Mouse (Mus musculus): ENCODE measurements at regions not wholly inside any gene's neighbourhood (a gene's known extent, or its start where the extent isn't known, plus 50 kb on each side); places are given as distances from the start of the nearest gene placed in this dataset.
"Not testable (repeated sequence)": the region's sequence is repeated elsewhere in the genome, so short reads cannot be mapped to it uniquely, and the experiment has no call there.

DNA sequence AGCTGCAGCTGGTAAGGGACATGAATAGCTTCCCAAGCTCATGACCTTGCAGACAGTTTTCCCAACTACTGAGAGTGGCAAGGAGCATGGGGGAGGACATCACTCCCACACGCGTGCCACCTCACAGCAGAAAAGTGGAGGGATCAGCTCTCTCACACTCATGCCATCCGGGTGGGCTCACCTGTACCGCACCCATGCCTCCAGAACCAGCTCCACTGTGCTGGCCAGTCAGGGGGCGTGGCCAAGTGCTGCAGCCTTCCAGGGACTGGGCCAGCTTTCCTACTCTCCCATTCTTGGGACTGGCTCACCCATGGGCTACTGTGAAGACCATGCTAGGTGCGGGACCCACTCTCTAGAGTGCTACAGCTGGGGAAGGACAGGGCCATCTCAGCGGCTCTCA lies 88.4 kb upstream of the Klf13 start:
- no peak for DNase-seq

DNA sequence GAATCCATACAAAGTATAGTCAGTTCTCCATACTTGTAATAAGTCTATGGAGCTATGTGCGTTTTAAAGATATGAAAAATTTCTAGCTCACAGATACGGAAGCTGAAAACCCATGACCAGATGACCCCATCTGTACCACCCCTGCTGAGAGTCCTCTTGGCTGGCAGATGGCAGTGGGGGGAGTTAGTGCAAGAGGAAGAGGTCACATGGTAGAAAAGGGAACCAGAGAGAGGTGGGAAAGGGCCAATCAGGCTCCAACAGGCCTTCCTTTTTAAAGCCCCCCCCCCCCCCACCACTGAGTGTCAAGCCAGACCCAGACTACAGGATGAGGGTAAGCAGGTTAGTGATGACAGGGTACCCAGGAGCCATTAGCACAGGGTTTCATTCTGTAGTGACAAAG lies 86.4 kb upstream of the Klf13 start:
- DNase-seq, result no peak

DNA sequence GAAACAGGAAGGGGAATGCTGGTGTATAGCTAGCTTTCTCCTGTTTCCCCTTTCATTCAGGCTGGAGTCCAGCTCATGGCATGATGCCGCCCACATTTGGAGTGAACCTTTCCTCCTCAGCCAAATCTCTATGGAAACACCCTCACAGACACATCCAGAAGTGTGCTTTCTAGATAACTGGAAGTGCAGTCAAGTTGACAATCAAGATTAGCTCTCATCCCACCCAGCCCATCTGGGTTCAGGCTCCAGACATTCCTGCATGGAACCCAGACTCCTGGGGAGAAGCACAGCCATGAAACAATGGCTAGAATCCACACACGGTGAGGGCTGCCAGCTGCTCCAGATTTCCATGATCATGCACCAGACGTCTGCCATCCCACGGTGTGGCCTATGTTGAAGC lies 85.5 kb upstream of the Klf13 start:
- peak; percentile 90 for DNase-seq

DNA sequence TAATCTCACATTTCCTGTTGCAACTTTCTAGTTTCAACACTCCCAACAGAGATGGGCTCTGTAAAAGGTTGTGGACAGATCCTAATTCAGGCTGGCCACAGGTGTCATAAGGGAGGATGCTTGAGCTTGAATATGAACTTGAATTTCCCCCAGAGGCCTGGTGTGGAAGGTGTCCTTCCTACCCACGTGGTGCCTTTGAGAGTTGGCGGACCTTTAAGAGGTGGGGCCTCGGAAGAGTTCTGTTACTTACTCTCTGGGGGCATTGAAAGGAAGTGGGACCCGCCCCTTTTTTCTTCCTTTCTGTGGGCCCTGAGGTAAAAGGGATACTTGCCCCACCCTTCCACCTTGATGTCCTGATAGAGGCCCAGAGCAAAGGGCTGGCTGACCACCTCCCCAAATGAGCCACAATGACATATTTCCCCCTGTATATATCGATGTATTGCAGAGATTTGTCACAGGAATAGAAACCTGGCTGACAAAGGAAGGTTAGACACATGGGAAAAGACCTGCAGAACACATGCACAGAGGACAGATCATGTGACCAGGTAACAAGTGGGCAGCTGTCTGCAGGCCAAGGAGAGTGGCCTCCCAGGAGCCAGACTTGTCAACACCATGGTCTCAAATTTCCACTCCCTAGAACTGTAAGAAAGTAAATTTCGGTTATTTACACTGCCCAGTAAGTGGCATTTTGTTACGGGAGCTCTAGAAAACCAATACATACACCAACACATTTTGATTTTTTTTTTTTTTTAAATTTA lies 84.2 kb upstream of the Klf13 start:
- DNase-seq, result no peak

DNA sequence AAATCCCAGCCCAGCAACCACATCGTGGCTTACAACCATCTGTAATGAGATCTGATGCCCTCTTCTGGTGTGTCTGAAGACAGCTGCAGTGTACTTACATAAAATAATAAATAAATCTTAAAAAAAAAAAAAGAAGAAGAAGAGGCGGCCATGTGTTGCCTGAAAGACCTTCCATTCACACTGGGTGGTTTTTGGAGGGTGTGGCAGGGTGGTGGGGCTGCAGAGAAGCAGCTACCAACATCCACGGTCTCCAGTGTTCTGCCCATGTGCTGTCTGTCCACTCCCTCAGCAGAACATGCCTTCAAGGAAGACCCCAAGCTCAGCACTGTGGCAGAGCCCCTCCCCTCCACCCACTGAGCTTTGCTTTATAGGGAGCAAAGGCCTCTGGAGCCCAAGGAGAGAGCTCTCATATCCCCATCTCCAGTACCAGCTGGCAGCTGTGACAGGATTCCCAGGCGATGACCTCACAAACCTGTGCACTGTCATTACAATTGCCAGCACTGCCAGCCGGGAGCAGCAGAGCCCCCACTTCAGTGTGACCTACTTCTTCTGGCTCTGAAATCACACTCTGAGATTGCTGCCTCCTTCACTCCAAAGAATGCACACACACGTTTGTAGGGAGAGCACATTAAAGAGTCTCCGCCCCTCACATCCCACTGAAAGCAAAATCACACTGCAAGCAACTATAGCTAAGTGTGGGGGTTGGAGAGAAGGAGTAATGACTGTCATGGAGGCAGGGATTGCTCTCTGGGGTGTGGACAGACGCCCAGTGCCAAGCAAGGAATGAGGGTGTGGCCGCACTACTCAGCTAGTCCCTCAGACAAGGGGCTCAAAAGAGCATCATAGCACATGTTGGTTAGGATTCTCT lies 82.8 kb upstream of the Klf13 start:
- no peak for DNase-seq

DNA sequence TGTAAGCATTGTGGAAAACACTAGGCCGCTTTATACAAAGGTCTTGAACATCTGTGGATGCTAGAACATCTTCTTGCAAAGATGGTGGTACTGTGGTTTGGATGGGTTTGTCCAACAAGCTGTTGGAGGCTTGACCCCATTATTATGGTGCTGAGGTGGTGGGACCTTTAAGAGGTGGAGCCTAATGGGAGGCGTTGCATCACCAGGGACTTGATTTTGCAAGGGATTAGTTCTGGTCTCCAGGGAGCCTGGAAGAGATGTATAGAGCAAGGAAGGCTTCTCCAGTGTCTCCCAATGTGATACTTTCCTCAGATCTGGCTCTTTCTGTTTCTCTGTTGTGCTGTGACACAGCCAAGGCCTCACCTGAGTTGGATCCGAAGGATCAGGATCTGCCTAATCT lies 79.4 kb upstream of the Klf13 start:
- no peak for DNase-seq

DNA sequence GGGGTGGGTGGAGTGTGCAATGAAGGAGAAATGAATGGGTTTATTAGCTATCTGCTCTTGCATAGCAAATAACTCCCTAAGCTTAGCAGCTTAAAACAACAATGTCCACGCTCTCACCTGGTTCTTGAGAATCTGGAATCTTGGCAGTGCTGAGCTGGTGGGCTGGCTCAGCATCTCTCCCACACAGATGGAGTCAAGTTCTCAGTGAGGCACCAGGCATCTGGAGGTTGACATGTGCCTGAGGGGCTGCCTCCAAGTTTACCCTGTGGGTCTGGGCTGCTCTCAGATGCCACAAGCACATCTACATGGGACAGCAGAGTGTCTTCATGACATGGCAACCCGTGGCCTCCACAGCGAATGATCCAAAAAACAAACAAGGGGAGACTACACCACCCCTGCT lies 78.2 kb upstream of the Klf13 start:
- DNase-seq, result no peak

DNA sequence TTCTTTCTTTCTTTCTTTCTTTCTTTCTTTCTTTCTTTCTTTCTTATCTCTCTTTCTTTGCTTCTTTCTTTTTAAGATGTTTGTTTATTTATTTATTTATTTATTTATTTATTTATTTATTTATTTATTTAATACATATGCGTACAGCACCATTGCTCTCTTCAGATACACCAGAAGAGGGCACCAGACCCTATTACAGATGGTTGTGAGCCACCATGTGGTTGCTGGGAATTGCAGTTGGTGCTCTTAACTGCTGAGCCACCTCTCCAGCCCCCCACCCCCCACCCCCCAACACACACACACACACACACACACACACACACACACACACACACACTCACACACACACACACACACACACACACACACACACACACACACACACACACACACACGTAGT lies 76.4 kb upstream of the Klf13 start:
- not testable (repeated sequence) for DNase-seq

DNA sequence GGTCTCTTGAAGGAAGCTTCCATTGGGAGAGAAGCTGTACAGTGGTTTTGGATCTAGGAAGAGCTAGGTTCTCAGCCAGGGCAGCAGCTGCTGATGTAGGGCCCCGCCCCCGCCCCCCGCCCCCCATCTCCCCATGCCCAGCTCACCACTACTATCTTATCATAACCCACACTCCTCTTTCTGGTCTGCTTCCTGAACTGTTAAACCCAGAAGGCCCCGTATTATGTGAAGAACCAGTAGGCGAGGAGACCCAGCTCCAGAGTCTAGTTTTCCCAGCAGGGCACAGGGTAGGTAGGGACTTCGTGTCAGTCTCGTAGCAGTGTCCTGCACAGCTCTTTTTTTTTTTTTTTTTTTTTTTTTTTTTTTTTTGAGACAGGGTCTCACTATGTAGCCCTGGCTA lies 75.5 kb upstream of the Klf13 start:
- DNase-seq, result no peak

DNA sequence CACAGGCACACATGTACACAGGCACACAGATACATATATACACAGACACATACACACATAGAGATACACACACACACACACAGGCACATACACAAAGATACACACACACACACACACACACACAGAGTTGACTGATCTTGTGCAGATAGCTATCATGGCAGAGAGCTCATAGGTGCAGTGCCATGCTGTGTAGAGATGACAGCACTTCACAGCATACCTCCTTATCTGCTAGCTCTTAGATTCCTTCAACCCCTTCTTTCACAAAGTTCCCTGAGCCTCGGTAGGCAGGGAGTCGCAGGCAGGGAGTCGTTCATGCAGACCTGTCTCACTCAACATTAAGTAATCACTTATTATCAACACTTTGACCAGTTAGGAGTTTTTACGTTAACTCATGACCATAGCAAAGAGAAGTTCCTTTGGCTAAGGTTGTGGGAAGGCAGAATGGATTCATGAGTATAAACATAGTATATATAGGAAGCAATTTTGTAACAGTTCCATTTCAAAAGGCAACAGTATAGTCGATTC lies 74.4 kb upstream of the Klf13 start:
- DNase-seq, result no peak

DNA sequence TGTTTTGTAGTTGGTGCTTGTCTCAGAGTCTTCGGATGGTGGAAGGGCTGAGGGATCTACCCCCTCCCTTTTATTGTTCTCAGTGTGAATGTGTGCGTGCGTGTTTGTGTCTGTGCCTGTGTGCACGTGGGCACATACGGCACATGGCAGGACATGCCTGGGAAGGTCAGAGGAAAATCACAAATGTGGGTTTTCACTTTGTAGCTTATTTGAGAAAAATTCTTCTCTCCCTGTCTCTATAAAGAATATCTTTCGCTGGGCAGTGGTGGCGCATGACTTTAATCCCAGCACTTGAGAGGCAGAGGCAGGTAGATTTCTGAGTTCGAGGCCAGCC lies 73.5 kb upstream of the Klf13 start:
- no peak for DNase-seq

DNA sequence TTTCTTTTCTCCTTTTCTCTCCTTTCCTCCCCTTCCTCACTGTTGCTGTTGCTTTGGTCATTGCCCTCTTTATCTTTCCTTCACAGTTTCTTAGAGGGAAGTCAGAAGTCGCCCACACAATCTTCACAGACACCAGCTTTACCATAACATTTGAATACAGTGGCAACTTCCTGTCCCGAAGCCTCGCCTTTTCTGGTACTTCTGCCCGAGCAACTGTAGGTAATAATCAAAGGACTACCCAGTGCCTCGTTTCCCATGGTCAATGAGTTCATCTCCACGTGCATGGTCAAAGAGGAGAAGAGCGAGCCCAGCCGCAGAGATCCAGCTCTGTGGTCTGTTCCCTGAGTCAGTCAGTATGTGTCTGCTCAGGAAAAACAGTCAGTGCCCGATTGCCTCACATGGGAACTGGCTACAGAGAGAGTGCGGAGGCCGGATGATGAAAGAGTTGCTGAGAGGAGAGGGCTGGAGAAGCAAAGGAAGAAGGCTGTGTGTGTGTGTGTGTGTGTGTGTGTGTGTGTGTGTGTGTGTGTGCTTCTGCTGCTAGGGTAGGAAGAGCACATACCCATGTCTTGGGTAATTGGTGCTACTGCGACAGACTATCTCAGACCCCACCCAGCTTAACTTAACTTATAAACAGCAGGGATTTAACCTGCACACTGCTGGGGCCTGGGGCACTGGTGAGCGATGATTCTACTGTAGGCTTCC lies 73.0 kb upstream of the Klf13 start:
- DNase-seq, result peak; percentile 93

DNA sequence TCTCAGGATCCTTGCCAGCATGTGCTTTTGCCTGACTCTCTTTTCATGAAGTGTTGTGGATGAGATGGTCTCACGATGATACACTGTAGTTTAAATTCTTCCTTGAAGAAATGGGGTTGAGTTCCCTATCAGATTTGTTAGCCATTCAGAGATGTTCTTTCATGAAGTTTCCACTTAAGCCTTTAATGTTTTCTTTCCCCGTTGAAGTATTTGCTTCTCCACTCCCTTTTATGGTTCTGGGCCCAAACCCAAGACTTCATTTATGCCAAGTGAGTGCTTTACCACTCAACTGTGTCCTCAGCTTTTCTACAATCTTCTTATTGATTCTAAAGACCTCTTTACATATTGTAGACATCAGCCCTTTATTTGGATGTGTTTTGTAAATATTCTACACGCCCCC lies 71.9 kb upstream of the Klf13 start:
- no peak for DNase-seq

DNA sequence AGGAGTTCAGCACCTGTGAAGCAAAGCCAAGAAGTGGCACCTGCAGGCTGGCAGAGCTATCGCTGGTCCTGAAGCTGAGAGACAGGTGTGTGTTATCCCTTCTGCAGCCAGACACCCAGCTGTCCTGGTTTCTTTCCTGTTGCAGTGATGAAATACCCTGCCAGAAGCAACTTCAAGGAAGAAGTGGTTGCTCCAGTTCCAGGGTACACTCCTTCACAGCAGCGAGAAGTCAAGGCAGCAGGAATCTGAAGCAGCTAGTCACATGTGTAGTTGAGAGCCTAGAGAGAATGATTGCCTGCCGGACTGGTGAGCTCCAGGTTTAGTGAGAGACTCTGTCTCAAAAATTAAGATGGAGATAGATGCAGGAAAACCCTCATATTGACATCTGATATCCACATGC lies 69.1 kb upstream of the Klf13 start:
- DNase-seq, result no peak

DNA sequence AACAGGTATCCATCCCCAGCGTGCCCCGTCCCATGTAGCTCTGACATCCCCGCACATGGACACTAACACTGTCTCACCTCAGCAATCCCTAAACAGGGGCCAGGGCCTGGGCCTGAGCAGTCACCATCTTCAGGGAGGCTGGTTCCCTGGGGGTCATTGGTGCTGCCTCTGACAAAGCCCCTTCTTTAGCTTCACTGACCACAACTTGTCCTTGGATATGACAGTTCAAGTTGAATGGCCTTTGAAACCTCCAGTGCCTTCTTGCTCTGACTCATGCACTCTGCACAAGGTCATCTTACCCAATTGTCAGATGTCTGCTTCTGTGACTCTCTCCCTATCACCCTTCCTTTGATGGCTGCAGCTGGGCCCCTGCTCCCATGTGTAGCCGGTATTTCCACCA lies 68.2 kb upstream of the Klf13 start:
- DNase-seq, result peak; percentile 86

DNA sequence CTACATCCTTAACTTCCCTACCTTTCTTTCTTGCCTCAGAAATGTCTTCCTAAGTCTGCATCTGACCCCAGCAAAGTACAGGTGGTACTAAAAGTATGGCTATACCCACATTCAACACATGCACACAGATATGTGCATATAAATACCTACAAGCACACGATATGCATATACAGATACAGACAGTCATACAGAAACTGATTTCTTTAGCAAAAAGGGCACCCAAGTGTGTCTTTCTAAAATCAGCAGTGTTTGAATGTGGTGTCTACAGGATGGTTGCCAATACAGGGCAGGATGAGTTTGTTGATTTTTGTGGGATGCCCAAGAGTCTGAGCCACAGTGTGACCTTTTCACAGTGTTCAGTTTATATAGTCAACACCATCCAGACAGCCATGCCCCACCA lies 67.0 kb upstream of the Klf13 start:
- no peak for DNase-seq

DNA sequence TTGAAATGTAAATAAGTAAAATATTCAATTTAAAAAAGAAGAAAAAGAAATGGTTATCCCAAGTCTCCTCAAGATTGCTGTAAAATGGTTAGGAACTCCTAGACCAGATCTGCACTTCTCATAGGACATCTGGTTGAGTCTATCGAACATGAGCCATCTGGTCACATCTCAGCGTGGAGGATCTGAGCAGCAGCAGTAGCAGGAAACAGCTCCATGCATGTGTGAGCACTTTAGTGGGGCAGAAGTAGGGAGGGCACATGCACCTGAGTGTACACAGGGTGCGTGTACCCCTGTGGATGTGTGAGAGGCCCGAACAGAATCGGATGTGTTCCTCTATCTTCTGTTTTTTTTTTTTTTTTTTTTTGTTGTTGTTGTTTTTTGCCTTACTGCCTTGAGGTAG lies 65.2 kb upstream of the Klf13 start:
- DNase-seq, result peak; percentile 80

DNA sequence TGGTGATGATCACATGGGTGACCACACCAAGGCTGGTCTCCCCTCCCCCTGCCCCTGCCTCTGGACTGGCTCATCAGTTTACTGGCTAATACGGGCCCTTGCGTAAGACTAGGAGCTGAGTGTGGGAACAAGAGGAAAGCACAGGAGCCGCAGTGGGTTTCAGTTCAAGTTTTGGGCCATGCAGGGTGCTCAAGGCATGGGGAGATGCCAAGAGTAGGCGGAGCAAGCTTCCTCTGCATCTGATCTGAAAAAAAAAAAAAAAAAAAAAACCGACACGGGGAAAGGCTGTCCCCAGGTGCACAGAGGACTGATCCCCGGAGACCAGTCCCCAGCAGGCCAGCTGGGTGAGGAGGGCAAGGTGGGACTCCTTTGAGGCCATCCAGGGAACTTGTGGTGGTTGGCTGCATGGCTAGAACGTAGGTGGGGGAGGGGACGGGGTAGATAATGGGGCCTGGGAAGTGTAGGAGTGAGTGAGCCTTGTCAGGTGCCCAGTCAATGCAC lies 62.9 kb upstream of the Klf13 start:
- DNase-seq, result peak; percentile 98

DNA sequence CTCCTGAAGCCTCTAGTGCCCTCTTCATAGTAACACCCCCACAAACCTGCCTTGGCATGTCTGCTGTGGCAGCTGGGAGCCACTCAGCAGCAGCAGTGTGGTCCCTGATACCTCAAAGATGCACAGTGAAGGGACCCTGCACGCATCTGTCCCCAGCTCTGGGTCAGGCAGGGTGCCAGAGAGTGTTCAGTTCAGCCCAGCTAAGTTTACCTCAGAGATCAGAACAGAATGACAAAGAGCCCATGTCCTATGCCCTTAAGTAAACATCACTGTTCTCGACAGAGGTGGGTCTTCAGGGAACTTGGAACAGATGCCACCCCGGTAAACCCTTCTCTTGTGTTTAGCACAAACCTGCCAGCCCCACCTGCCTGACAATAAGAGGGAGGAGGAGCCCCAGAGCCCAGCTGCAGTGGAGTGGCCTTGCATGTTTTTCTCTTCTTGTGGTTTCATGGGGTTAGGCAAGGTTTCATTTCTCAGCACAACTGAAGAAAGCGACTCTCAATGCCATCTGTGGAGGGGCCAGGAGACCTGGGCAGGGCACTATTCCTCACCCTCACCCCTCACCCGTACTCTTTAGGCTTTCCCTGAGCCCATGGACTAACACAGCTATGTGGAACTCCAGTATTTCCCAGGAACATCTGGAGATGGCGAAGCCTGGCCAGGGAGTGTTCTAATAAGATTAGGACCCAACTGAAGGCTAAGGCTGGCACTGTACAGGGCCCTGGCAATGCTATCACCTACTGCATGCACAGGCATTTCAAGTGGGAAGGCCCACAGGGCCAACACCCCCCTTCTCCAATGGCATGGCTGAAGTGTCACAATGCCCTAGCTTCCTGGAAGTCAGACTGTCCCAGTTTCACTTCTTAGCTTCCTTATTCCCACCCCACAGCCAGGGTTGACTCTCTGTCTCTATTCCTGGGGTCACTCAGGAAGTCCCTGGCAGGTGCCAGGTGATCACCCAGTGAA lies 60.6 kb upstream of the Klf13 start:
- DNase-seq, result peak; percentile 97

DNA sequence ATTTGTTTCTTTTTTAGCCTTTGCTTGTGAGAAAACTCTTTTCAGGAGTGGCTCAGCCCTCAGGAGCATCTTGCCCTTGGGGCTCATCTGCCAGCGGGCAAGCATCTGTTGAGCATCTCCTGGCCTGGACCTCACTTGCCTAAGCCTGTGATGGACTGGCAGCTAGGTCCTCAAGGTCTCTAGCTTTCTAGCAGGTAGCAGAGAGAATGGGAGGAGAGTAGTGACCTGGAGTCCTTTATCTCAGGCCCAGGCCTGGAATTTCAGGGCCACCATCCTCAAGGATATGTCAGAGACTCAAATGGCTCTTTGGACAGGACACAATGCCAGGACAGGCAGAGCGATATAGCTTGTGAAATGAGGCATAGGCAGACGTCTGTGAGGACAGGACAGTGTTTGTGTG lies 59.3 kb upstream of the Klf13 start:
- DNase-seq, result peak; percentile 39

DNA sequence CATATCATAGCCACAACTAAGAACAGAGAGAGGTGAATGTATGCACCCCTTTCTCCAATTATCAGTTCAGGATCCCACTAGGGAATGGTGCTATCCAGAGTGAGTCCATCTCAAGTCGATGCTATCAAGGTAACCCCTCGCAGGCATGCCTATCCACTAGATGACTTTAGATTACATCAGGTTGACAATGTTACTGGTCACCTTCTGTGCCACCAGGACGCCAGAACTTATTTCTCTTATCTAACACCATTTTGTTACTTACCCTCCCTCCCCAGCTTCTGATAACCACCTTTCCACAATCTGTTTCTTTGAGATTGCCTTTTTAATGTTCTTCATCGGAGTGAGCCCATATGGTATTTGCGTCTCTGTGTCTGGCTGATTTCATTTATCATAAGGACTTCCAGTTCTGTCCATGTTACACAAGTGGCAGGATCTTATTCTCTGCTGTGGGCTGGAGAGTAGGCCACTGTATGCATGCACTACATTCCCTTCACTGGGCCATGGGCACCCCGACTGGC lies 57.9 kb upstream of the Klf13 start:
- DNase-seq, result no peak
